Mouse (Mus musculus): ENCODE results near the gene Plcl2. TPM values are rescaled to one million over a fixed set of nuclear protein-coding genes. Genes with fewer than 3 reads are reported as not detected.
"Not testable (repeated sequence)": the region's sequence is repeated elsewhere in the genome, so short reads cannot be mapped to it uniquely, and the experiment has no call there.

Gene Plcl2
- polyA plus RNA-seq, 1 experiment from 2014 or later = 54.9 TPM

GRCm38 (mm10) chr17:50600696-50601095 lies 91.5 kb downstream of the Plcl2 start:
- Histone ChIP-seq H3K27ac (no peak overlapping the region), H3K4me3 (ENCODE audit: inconsistent target) (no peak overlapping the region), H3K79me2 (ENCODE audit: inconsistent target) (peaks cover 99% of the 10 kb centered on the region), H3K36me3 (ENCODE audit: inconsistent target) (no peaks in the 10 kb centered on the region)
- WGBS (ENCODE audit: missing documents) = 93% methylated on average over 1 of the region's 1 CpGs

- no peak overlapping the region for H3K27ac ChIP-seq
- WGBS (ENCODE audit: missing documents) = 92% methylated on average over 2 of the region's 2 CpGs
- H3K36me3 ChIP-seq (ENCODE audit: inconsistent target) = peaks cover 53% of the 10 kb centered on the region
- H3K79me2 ChIP-seq (ENCODE audit: inconsistent target) = peaks cover 99% of the 10 kb centered on the region
- no peak overlapping the region for H3K4me3 ChIP-seq (ENCODE audit: inconsistent target)
Measured at GRCm38 (mm10) chr17:50606890-50607289, 97.7 kb downstream of the Plcl2 start.

DNA sequence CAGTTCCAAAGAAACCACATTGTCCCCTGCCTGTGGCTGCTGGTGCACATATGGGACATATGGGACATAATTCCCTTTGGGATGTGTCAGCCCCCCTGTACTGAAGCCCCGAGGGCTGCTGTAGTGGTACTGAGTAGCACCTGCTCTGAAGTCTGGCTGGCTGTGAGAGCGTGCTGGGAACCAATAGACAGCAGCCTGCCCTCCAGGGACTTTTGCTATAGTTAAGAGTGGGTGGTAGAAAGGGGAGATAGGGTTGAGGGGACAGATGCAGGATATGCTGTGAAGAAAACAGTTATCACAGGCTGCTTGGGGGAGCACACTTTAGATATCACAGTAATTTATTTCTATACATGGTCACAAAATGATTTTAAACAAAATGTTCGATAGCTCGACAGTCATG lies 100.7 kb downstream of the Plcl2 start:
- WGBS (ENCODE audit: missing documents) = 98% methylated on average over 4 of the region's 4 CpGs
- H3K36me3 ChIP-seq (ENCODE audit: inconsistent target) = peaks cover 81% of the 10 kb centered on the region
- no peak overlapping the region for H3K27ac ChIP-seq
- no peak overlapping the region for H3K4me3 ChIP-seq (ENCODE audit: inconsistent target)
- H3K79me2 ChIP-seq (ENCODE audit: inconsistent target) = peaks cover 90% of the 10 kb centered on the region

DNA sequence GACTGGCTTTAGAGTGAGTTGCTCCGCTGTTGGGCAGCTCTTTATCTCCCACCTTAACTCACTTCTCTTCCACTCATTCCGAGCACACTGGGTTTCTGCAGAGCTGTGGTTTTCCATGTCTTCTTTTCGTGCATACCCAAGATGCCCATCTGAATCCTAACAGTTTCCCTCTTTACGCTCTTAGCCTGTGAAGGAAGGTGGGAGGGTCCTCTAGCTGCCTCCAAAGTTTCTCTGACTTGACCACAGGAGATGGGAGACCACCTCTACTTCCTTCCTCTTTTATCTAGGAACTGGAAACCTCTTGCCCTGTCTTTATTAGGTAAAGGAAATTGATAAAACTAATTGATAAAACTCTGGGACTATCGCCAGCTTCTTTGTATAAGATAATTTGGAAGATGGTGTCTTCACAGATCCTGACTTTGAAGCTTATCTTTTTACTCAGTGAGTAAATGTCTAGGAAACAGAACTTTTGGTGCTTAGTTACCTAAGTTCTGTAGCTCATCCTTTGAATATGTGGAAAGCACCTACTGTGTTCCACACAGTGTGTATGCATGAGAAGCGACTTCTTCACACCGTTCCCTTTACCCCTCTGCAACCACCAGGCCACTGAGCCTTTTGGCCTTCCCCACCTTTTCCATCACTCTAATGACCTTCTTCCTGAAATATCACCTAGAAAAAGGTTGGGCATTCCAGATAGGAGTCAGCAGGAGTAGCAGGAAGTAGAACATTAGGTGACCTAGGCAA lies 111.8 kb downstream of the Plcl2 start:
- Histone ChIP-seq H3K36me3 (ENCODE audit: inconsistent target) (peaks cover 6% of the 10 kb centered on the region; the same call in 1 of the 2 replicates), H3K79me2 (ENCODE audit: inconsistent target) (peaks cover 96% of the 10 kb centered on the region; the same call in 1 of the 2 replicates), H3K27ac (no peak overlapping the region), H3K4me3 (ENCODE audit: inconsistent target) (no peak overlapping the region)
- 82% methylated on average over 7 of the region's 7 CpGs for WGBS (ENCODE audit: missing documents)

GRCm38 (mm10) chr17:50621996-50622395 lies 112.8 kb downstream of the Plcl2 start:
- H3K4me3 ChIP-seq (ENCODE audit: inconsistent target) = no peak overlapping the region
- H3K36me3 ChIP-seq (ENCODE audit: inconsistent target) = peaks cover 11% of the 10 kb centered on the region; the same call in 1 of the 2 replicates
- peaks cover 90% of the 10 kb centered on the region; the same call in 1 of the 2 replicates for H3K79me2 ChIP-seq (ENCODE audit: inconsistent target)
- WGBS (ENCODE audit: missing documents) = 78% methylated on average over 3 of the region's 3 CpGs
- H3K27ac ChIP-seq = no peak overlapping the region

DNA sequence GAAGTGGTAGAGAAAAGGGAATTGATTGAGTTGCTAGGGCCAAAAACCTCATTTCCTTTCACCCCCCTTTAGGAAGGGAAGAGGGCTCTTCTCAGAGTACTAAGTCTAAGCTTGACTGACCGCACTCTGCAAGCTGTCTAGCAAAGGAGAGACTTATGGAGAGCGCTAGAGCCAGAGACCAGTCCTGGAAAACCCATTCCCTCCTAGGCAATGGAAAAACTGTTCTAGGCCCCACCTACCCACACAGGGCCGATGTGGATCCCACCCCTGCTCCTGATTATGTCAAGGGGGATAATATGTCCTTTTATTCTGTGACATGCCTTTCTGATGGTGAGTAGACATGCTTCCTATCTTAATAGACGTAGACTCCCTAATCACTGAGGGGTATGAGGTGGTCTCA lies 116.4 kb downstream of the Plcl2 start:
- Histone ChIP-seq H3K36me3 (ENCODE audit: inconsistent target) (peaks cover 12% of the 10 kb centered on the region; the same call in 1 of the 2 replicates), H3K27ac (no peak overlapping the region), H3K4me3 (ENCODE audit: inconsistent target) (no peak overlapping the region), H3K79me2 (ENCODE audit: inconsistent target) (peaks cover 78% of the 10 kb centered on the region; the same call in 1 of the 2 replicates)
- 89% methylated on average over 3 of the region's 4 CpGs for WGBS (ENCODE audit: missing documents)

DNA sequence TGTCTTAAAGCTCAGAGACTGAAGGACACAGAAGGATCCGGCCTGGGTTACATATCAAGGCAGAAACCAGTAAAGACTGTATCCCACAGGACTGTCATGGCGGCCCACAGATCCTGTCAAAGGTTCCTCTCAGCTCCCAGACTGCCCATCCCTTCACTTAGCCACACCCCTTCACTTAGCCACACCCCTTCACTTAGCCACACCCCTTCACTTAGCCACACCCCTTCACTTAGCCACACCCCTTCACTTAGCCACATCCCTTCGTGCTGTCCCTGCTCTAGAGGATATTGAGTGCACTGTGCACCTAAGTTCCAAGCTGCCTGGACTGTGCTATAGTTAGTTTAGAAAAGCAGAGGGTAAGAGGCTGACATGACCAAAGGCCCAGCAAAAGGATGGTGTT lies 118.5 kb downstream of the Plcl2 start:
- Histone ChIP-seq H3K79me2 (ENCODE audit: inconsistent target) (peaks cover 57% of the 10 kb centered on the region; the same call in 1 of the 2 replicates), H3K27ac (no peak overlapping the region)

GRCm38 (mm10) chr17:50628716-50629115 lies 119.5 kb downstream of the Plcl2 start:
- Histone ChIP-seq H3K27ac (no peak overlapping the region), H3K36me3 (ENCODE audit: inconsistent target) (peaks cover 6% of the 10 kb centered on the region; the same call in 1 of the 2 replicates), H3K79me2 (ENCODE audit: inconsistent target) (peaks cover 46% of the 10 kb centered on the region; the same call in 1 of the 2 replicates), H3K4me3 (ENCODE audit: inconsistent target) (no peak overlapping the region)

More for the DNA sequence above, 118.5 kb downstream of the Plcl2 start:
- WGBS (ENCODE audit: missing documents) = 92% methylated on average over 3 of the region's 3 CpGs
- no peak overlapping the region for H3K4me3 ChIP-seq (ENCODE audit: inconsistent target)
- H3K36me3 ChIP-seq (ENCODE audit: inconsistent target) = peaks cover 12% of the 10 kb centered on the region; the same call in 1 of the 2 replicates

GRCm38 (mm10) chr17:50630992-50631391 lies 121.8 kb downstream of the Plcl2 start:
- H3K79me2 ChIP-seq (ENCODE audit: inconsistent target) = peaks cover 24% of the 10 kb centered on the region; the same call in 1 of the 2 replicates
- not testable (repeated sequence) for H3K27ac ChIP-seq

GRCm38 (mm10) chr17:50634008-50634871 lies 125.0 kb downstream of the Plcl2 start:
- Histone ChIP-seq H3K36me3 (ENCODE audit: inconsistent target) (peaks cover 15% of the 10 kb centered on the region; the same call in 1 of the 2 replicates), H3K79me2 (ENCODE audit: inconsistent target) (peaks cover 14% of the 10 kb centered on the region; the same call in 1 of the 2 replicates), H3K4me3 (ENCODE audit: inconsistent target) (no peak overlapping the region), H3K27ac (no peak overlapping the region)
- WGBS (ENCODE audit: missing documents) = 93% methylated on average over 7 of the region's 7 CpGs

More at GRCm38 (mm10) chr17:50630992-50631391, 121.8 kb downstream of the Plcl2 start:
- H3K36me3 ChIP-seq (ENCODE audit: inconsistent target) = peaks cover 20% of the 10 kb centered on the region; the same call in 1 of the 2 replicates
- not testable (repeated sequence) for H3K4me3 ChIP-seq (ENCODE audit: inconsistent target)

- no peak overlapping the region for H3K4me3 ChIP-seq (ENCODE audit: inconsistent target)
- H3K36me3 ChIP-seq (ENCODE audit: inconsistent target) = peaks cover 32% of the 10 kb centered on the region
- no peak overlapping the region for H3K27ac ChIP-seq
- no peaks in the 10 kb centered on the region; the same call in 1 of the 2 replicates for H3K79me2 ChIP-seq (ENCODE audit: inconsistent target)
- WGBS (ENCODE audit: missing documents) = 93% methylated on average over 8 of the region's 8 CpGs
Measured at GRCm38 (mm10) chr17:50635961-50636585, 126.9 kb downstream of the Plcl2 start.

GRCm38 (mm10) chr17:50638791-50639190 lies 129.6 kb downstream of the Plcl2 start:
- peaks cover 39% of the 10 kb centered on the region for H3K36me3 ChIP-seq (ENCODE audit: inconsistent target)

DNA sequence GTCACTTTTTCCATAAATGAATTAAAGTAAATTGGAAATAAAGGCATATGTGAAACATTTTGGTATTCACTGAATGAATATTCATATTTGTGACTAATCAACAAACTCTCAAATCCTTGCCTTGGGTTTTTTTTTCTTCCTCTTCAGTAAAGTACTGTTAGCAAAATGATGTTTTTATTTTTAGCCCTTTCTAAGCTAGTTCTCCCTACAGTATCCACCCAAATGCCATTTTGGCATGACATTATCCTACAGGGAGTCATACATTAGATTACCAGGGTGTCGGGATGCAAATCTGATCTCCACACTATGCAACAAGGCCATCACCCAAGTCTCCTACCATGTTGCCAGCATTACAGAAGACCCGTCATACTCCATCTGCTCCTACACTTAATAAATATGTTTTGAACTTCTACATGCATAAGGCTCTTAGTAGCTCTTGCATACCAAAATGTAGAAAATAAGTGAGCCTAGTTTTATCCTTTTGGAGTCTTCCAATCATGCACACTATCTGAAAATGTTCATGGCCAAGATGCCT lies 131.9 kb downstream of the Plcl2 start:
- Histone ChIP-seq H3K36me3 (ENCODE audit: inconsistent target) (peaks cover 40% of the 10 kb centered on the region), H3K27ac (no peak overlapping the region), H3K79me2 (ENCODE audit: inconsistent target) (no peaks in the 10 kb centered on the region), H3K4me3 (ENCODE audit: inconsistent target) (no peak overlapping the region)
- WGBS (ENCODE audit: missing documents) = 93% methylated on average over 2 of the region's 2 CpGs

More at GRCm38 (mm10) chr17:50638791-50639190, 129.6 kb downstream of the Plcl2 start:
- WGBS (ENCODE audit: missing documents) = 100% methylated on average over 3 of the region's 3 CpGs
- H3K4me3 ChIP-seq (ENCODE audit: inconsistent target) = no peak overlapping the region
- no peaks in the 10 kb centered on the region; the same call in 1 of the 2 replicates for H3K79me2 ChIP-seq (ENCODE audit: inconsistent target)
- H3K27ac ChIP-seq = no peak overlapping the region

DNA sequence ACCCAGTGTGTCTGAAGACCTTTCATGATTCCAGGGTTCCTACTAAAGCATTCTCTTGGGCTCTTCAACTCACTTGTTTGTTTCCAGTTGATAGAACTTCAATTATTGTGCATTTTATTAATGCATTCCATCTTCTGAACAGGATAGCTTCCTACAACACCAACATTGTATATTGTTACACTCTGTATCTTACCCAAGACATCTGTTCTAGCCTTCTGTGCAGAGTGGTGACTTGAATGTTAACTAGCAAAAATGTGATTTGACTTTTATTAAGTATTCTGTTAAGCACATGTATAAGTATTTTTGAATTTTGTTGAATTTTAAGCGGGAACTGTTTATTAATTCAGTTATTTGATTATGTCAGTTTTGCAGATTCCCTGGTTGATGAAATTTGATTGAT lies 132.7 kb downstream of the Plcl2 start:
- Histone ChIP-seq H3K4me3 (ENCODE audit: inconsistent target) (no peak overlapping the region), H3K36me3 (ENCODE audit: inconsistent target) (peaks cover 46% of the 10 kb centered on the region), H3K27ac (no peak overlapping the region), H3K79me2 (ENCODE audit: inconsistent target) (no peaks in the 10 kb centered on the region)
- WGBS (ENCODE audit: missing documents) = 100% methylated on average over 1 of the region's 1 CpGs
